Mouse (Mus musculus) bone marrow, adult 2 months (tissue): ENCODE measurements around the gene Zfp697.
"Not testable (repeated sequence)": the region's sequence is repeated elsewhere in the genome, so short reads cannot be mapped to it uniquely, and the experiment has no call there.

Source experiments
- CTCF ChIP-seq: fragments of 200-500 bp; IDR thresholded peaks from 2 replicates; pipeline ENCODE4 v1.5.1; 2011; ENCODE audit warnings: low read length, control low read depth; ENCODE audit not compliant: control insufficient read depth, insufficient read depth
- POLR2A ChIP-seq: fragments of 200-500 bp; IDR thresholded peaks from 2 replicates; pipeline ENCODE4 v1.6.1; 2011; ENCODE audit warnings: low read depth, mild to moderate bottlenecking, control low read depth, low read length, borderline replicate concordance; ENCODE audit not compliant: control insufficient read depth

GRCm38 (mm10) chr3:98510414-98510813, 128.2 kb downstream of the Zfp697 start, which contains the start of gene Hsd3b4:
- not testable (repeated sequence) for TF ChIP-seq POLR2A, CTCF
